Mouse (Mus musculus) liver, adult 2 months (tissue): ENCODE results near the gene Zfp651.

ENCODE experiments used
- CTCF ChIP-seq: fragments of 200-500 bp; IDR thresholded peaks from 2 replicates; pipeline ENCODE4 v1.5.1; 2011; ENCODE audit warnings: low read depth, low read length, control low read depth
- POLR2A ChIP-seq: fragments of 200-500 bp; IDR thresholded peaks from 2 replicates; pipeline ENCODE4 v1.6.1; 2011; ENCODE audit warnings: low read length, control low read depth; ENCODE audit not compliant: insufficient read depth; ENCODE audit errors: extremely low read depth

GRCm38 (mm10) chr9:121719347-121720331 is 39.5 kb upstream of the Zfp651 start:
- TF ChIP-seq POLR2A (no peak), CTCF (no peak)
